Mouse (Mus musculus): Measurements from ENCODE around the gene Sec23b. TPM values are rescaled to one million over a fixed set of nuclear protein-coding genes. Genes with fewer than 3 reads are reported as not detected.

Gene Sec23b
- 116 TPM for polyA plus RNA-seq (2014; fragmentation: Illumina TruSeq; extraction: RNeasy Lipid Tissue Mini Kit (QIAGEN cat#74804); ENCODE audit: low read depth, low replicate concordance)

DNA sequence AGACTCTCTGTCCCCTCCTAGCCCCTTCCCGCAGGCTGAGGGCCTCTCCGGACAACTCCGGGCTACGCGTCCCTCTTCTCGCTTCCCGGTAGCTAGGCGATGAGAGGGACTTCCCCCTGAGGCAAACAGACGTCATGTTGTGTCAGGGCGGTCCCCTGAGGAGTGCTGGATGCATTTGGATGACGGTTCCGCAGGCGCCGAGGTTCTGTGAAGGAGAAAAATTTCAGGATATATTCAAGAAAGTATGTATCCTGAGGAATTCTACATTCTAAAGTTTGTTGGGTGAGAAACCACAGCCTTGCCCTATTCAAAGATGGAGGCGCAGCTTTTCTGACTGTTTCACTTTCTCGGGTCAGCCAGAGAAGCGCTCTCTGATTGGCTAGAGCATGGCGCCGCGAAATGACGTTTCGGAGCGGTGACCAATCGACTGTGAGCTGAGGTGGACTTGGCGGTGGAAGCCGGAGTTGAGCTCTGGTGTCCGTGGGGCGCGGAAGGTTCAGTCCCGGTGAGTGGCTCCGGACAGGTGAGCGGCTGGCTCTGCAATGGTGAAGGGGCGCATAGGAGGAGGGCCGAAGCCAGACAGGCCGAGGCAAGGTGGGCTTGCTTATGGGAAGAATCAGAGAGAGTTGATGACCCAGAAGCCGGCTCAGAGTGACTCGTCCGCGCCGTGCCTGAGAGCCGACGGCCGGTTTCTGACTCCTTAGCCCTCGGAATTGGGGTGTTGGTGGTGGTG, at the start of gene Sec23b:
TSS of gene Sec23b (plus strand) at position 410 of the 733 bp plus-strand sequence.

GRCm38 (mm10) chr2:144526981-144527820, 28.8 kb upstream of the Sec23b start, which contains the start of the genes Dzank1 and Polr3f:
TSS of gene Dzank1 (minus strand) at chr2:144527414.
TSS of gene Polr3f (plus strand) at chr2:144527718.

DNA sequence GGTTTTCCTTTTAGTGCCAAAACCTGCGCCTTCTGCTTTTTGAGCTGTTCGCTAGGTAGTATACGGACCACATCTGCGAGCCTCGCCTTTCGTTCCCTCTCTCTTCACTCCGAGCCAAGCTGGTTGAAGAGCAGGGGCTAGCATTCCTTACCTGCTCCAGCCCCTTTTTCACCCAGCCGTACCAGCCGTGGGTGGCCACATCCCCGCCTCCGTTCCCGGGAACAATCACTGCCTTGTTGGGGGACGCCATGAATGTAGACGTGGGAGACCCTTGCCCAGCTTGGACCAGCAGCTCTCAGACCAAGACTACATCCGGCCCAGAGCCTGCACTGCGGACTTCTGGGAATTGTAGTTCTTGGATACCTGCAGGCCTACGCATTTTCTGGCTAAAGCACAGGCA, 5.5 kb upstream of the Sec23b start, which contains the start of gene Rbbp9:
TSS of gene Rbbp9 (minus strand) at position 341 of the 400 bp plus-strand sequence.

DNA sequence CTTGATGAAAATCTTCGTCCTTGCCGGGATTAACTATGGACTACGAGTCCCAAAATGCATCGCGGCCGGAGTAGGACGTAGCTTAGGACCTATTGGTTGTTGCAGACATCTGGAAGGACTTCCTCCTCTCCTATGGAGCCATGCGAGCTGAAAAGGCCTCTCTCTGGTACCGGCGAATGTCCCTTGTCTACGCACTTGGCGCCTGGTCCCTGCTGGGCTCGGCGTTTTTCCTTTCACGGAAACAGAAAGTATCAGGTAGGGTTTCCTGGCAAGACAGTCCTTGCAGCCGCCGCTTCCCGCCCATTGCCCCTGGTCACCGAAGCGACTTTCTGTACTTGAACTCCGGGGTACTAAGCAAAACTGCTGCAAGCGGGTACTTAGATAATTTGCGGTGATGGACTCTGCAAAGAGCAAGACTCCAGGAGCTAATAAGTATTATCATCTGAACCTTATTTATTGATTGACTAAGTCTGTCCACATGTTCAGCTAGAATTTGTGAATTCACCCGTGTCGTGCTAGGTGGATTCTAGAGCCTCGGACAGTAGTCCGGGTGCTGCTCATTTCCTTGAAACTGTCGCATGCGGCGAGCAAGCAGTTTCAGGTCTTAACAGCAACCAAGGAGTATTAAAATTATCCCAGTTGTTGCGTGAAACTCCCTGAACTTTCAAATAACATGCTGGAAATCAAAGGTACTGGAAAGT, 38.1 kb downstream of the Sec23b start, which contains the start of gene Smim26:
TSS of gene Smim26 (plus strand) at position 104 of the 701 bp plus-strand sequence.

GRCm38 (mm10) chr2:144599831-144600687, 44.0 kb downstream of the Sec23b start, which contains the start of gene Dtd1:
TSS of gene Dtd1 (plus strand) at chr2:144599897.

Other genes with a start within 250 kb of the Sec23b start
- 1.3 TPM for gene Ovol2, start 224.1 kb upstream of the Sec23b start, polyA plus RNA-seq (2014; fragmentation: Illumina TruSeq; extraction: RNeasy Lipid Tissue Mini Kit (QIAGEN cat#74804); ENCODE audit: low read depth, low replicate concordance)
- gene Kat14, start 187.2 kb upstream of the Sec23b start, polyA plus RNA-seq (2014; fragmentation: Illumina TruSeq; extraction: RNeasy Lipid Tissue Mini Kit (QIAGEN cat#74804); ENCODE audit: low read depth, low replicate concordance) = 12.4 TPM
- gene Pet117, start 187.2 kb upstream of the Sec23b start, polyA plus RNA-seq (2014; fragmentation: Illumina TruSeq; extraction: RNeasy Lipid Tissue Mini Kit (QIAGEN cat#74804); ENCODE audit: low read depth, low replicate concordance) = 5.1 TPM
- 5.0 TPM for gene Dzank1, start 28.8 kb upstream of the Sec23b start, polyA plus RNA-seq (2014; fragmentation: Illumina TruSeq; extraction: RNeasy Lipid Tissue Mini Kit (QIAGEN cat#74804); ENCODE audit: low read depth, low replicate concordance)
- gene Polr3f, start 28.5 kb upstream of the Sec23b start, polyA plus RNA-seq (2014; fragmentation: Illumina TruSeq; extraction: RNeasy Lipid Tissue Mini Kit (QIAGEN cat#74804); ENCODE audit: low read depth, low replicate concordance) = 39.6 TPM
- gene Rbbp9, start 5.4 kb upstream of the Sec23b start, polyA plus RNA-seq (2014; fragmentation: Illumina TruSeq; extraction: RNeasy Lipid Tissue Mini Kit (QIAGEN cat#74804); ENCODE audit: low read depth, low replicate concordance) = 216 TPM
- gene Smim26, start 37.8 kb downstream of the Sec23b start, polyA plus RNA-seq (2014; fragmentation: Illumina TruSeq; extraction: RNeasy Lipid Tissue Mini Kit (QIAGEN cat#74804); ENCODE audit: low read depth, low replicate concordance) = 36.3 TPM
- gene Dtd1, start 43.7 kb downstream of the Sec23b start, polyA plus RNA-seq (2014; fragmentation: Illumina TruSeq; extraction: RNeasy Lipid Tissue Mini Kit (QIAGEN cat#74804); ENCODE audit: low read depth, low replicate concordance) = 21.4 TPM

Data from kidney, adult 10 weeks (tissue).